Mouse (Mus musculus) gastrocnemius, postnatal 14 days (tissue): ENCODE measurements around the gene Metap2. TPM values are rescaled to one million over a fixed set of nuclear protein-coding genes. Genes with fewer than 3 reads are reported as not detected.

Experiments
- DNase-seq: peaks from one replicate; pipeline ENCODE4 v3.0.0; 2021; ENCODE audit warnings: mixed read lengths
- intact Hi-C: fragments of 180-260 bp; cut with DNase I; formaldehyde crosslinking; loops from one replicate; pipeline ENCODE4 v1.15.1; 2025; ENCODE audit warnings: low total_unique reads
- long read RNA-seq, 2 experiments: library from polyadenylated mRNA; stranded (forward); transcript quantifications; one replicate each; pipeline ENCODE4 v2.0.0; 2021
- total RNA-seq, 2 experiments: library from RNA; stranded (reverse); gene quantifications; 2 replicates each; pipeline ENCODE4 v1.2.3; 2021

Gene Metap2
- 100 to 1,000 TPM; 159 to 171 TPM for total RNA-seq
- long read RNA-seq, experiment 1, full-length matches to known transcripts = 204 of 224 reads
- long read RNA-seq, experiment 1, partial matches to known transcripts = 1 of 224 reads
- long read RNA-seq, experiment 1, other reads (novel, unspliced or antisense) = 19 of 224 reads
- long read RNA-seq, experiment 2, full-length matches to known transcripts = 231 of 258 reads
- long read RNA-seq, experiment 2, partial matches to known transcripts = 5 of 258 reads
- long read RNA-seq, experiment 2, other reads (novel, unspliced or antisense) = 22 of 258 reads

- DNase-seq = no peak
- intact Hi-C loops = no loop called here
These were observed at the start of gene Metap2 for GRCm38 (mm10) chr10:93897043-93897646. Gene Metap2, minus strand, starts transcription at chr10:93897093.

- intact Hi-C loops = loop anchor here (5.0 kb wide), 1 partner anchor 171 kb away; no protein-coding TSS in a partner anchor
- DNase-seq = no peak
These were observed 49.1 kb upstream of the Metap2 start for GRCm38 (mm10) chr10:93945843-93946499.

- no peak for DNase-seq
- intact Hi-C loops = loop anchor here (5.0 kb wide), 1 partner anchor 172 kb away; no protein-coding TSS in a partner anchor
These were observed 48.5 kb upstream of the Metap2 start for GRCm38 (mm10) chr10:93945364-93945763.

GRCm38 (mm10) chr10:93944241-93944640 is 47.3 kb upstream of the Metap2 start:
- intact Hi-C loops = no loop called here
- DNase-seq = peak; percentile 53

GRCm38 (mm10) chr10:93940279-93940678 is 43.4 kb upstream of the Metap2 start:
- DNase-seq = no peak

GRCm38 (mm10) chr10:93939676-93940075 is 42.8 kb upstream of the Metap2 start:
- no peak for DNase-seq
- intact Hi-C loops = no loop called here

More at GRCm38 (mm10) chr10:93940279-93940678, 43.4 kb upstream of the Metap2 start:
- intact Hi-C loops = no loop called here

- no peak for DNase-seq
- intact Hi-C loops = no loop called here
These were observed 42.0 kb upstream of the Metap2 start for GRCm38 (mm10) chr10:93938844-93939271.

- intact Hi-C loops = no loop called here
- DNase-seq = peak; percentile 32
These were observed 37.1 kb upstream of the Metap2 start for GRCm38 (mm10) chr10:93933980-93934379.

- peak; percentile 40 for DNase-seq
- intact Hi-C loops = no loop called here
These were observed 36.0 kb upstream of the Metap2 start for GRCm38 (mm10) chr10:93932861-93933260.

- intact Hi-C loops = no loop called here
- DNase-seq = no peak
These were observed 35.1 kb upstream of the Metap2 start for GRCm38 (mm10) chr10:93932020-93932419.

GRCm38 (mm10) chr10:93931431-93931830 is 34.5 kb upstream of the Metap2 start:
- intact Hi-C loops = no loop called here

GRCm38 (mm10) chr10:93930236-93930824 is 33.4 kb upstream of the Metap2 start:
- intact Hi-C loops = no loop called here
- DNase-seq = no peak

More at GRCm38 (mm10) chr10:93931431-93931830, 34.5 kb upstream of the Metap2 start:
- DNase-seq = no peak

GRCm38 (mm10) chr10:93924666-93925065 is 27.8 kb upstream of the Metap2 start:
- intact Hi-C loops = no loop called here
- no peak for DNase-seq

GRCm38 (mm10) chr10:93921160-93921559 is 24.3 kb upstream of the Metap2 start:
- no peak for DNase-seq
- intact Hi-C loops = no loop called here

GRCm38 (mm10) chr10:93919227-93919626 is 22.3 kb upstream of the Metap2 start:
- intact Hi-C loops = no loop called here
- peak; percentile 61 for DNase-seq

- intact Hi-C loops = no loop called here
- peak; percentile 74 for DNase-seq
These were observed 21.8 kb upstream of the Metap2 start for GRCm38 (mm10) chr10:93918701-93919100.

GRCm38 (mm10) chr10:93918087-93918486 is 21.2 kb upstream of the Metap2 start:
- DNase-seq = no peak

GRCm38 (mm10) chr10:93916778-93917177 is 19.9 kb upstream of the Metap2 start:
- intact Hi-C loops = no loop called here
- no peak for DNase-seq

More at GRCm38 (mm10) chr10:93918087-93918486, 21.2 kb upstream of the Metap2 start:
- intact Hi-C loops = no loop called here

- intact Hi-C loops = no loop called here
- no peak for DNase-seq
These were observed 18.8 kb upstream of the Metap2 start for GRCm38 (mm10) chr10:93915531-93916275.
